Mouse (Mus musculus) heart, embryonic 13.5 days (tissue): ENCODE measurements around the gene Acly. TPM values are rescaled to one million over a fixed set of nuclear protein-coding genes. Genes with fewer than 3 reads are reported as not detected.

Experiments used
- ATAC-seq: fragments of 200-750 bp; cut with Nextera tagmentation; 2 replicates; pipeline ENCODE4 v1.8.0; 2017; ENCODE audit warnings: moderate TSS enrichment; ENCODE audit not compliant: insufficient number of reproducible peaks, low FRiP score, low TSS enrichment; ENCODE audit errors: extremely low read depth
- H3K27ac ChIP-seq: fragments of 300-500 bp; sonication (generic); replicated peaks from 2 replicates; pipeline ENCODE4 v1.5.1; 2015; ENCODE audit warnings: moderate library complexity, mild to moderate bottlenecking, inconsistent platforms
- H3K27me3 ChIP-seq: fragments of 300-500 bp; sonication (generic); replicated peaks from 2 replicates; pipeline ENCODE4 v1.6.1; 2015; ENCODE audit warnings: mild to moderate bottlenecking, inconsistent platforms
- H3K36me3 ChIP-seq: fragments of 300-500 bp; sonication (generic); 2 replicates; pipeline ENCODE4 v1.6.1; 2015; ENCODE audit warnings: mild to moderate bottlenecking, inconsistent platforms
- H3K4me1 ChIP-seq: fragments of 300-500 bp; sonication (generic); 2 replicates; pipeline ENCODE4 v1.6.1; 2015; ENCODE audit warnings: inconsistent platforms
- H3K4me2 ChIP-seq: fragments of 300-500 bp; sonication (generic); 2 replicates; pipeline ENCODE4 v1.6.1; 2015; ENCODE audit warnings: inconsistent platforms, mild to moderate bottlenecking, moderate library complexity
- H3K4me3 ChIP-seq: fragments of 300-500 bp; sonication (generic); 2 replicates; pipeline ENCODE4 v1.5.1; 2015; ENCODE audit warnings: moderate library complexity, mild to moderate bottlenecking, inconsistent platforms
- H3K9ac ChIP-seq: fragments of 300-500 bp; sonication (generic); 2 replicates; pipeline ENCODE4 v1.6.1; 2015; ENCODE audit warnings: inconsistent platforms, mild to moderate bottlenecking, moderate library complexity
- H3K9me3 ChIP-seq: fragments of 300-500 bp; sonication (generic); 2 replicates; pipeline ENCODE4 v1.6.1; 2016; ENCODE audit warnings: inconsistent platforms
- WGBS: fragments of 180-500 bp; shearing (Covaris S2); methylation state at CpG from one replicate; pipeline ENCODE4 v1.1.7; 2015; ENCODE audit warnings: mixed read lengths; 5-methylcytosine and 5-hydroxymethylcytosine counted together
- polyA plus RNA-seq: library from polyadenylated mRNA; unstranded; fragments of >200 nt; fragmentation: Nextera tagmentation; extraction: Ambion mirVana; gene quantifications from 2 replicates; pipeline ENCODE4 v1.2.1, GENCODE M21; 2015

The Acly gene
- polyA plus RNA-seq = 67.8 and 69.7 TPM in 2 replicates

GRCm38 (mm10) chr11:100527458-100528374 is at the start of gene Acly:
TSS of gene Acly (minus strand) at chr11:100528000.
- no peaks in the 10 kb centered on the region for H3K9me3 ChIP-seq
- H3K4me2 ChIP-seq = peak within 1 kb of the TSS; percentile 91
- peak; percentile 99 for ATAC-seq
- peak within 1 kb of the TSS; percentile 91 for H3K9ac ChIP-seq
- H3K4me1 ChIP-seq = peaks cover 34% of the 10 kb centered on the region
- peaks cover 12% of the 10 kb centered on the region for H3K36me3 ChIP-seq
- peak within 1 kb of the TSS; percentile 86 for H3K27ac ChIP-seq
- H3K4me3 ChIP-seq = peak within 1 kb of the TSS; percentile 79
- WGBS = under 1% methylated on average over 54 of the region's 54 CpGs
- no peaks in the 10 kb centered on the region for H3K27me3 ChIP-seq

- WGBS = 63% methylated on average over 21 of the region's 21 CpGs
- H3K4me2 ChIP-seq = peak overlapping the region; percentile 76; the same call in 1 of the 2 replicates
- ATAC-seq = no peak
- peaks cover 19% of the 10 kb centered on the region for H3K4me1 ChIP-seq
- no peak overlapping the region for H3K9ac ChIP-seq
- no peaks in the 10 kb centered on the region for H3K9me3 ChIP-seq
- peaks cover 16% of the 10 kb centered on the region; the same call in 1 of the 2 replicates for H3K27me3 ChIP-seq
- H3K4me3 ChIP-seq = no peak overlapping the region
- no peak overlapping the region for H3K27ac ChIP-seq
- peaks cover 34% of the 10 kb centered on the region for H3K36me3 ChIP-seq
Observed at GRCm38 (mm10) chr11:100576256-100576655, 48.5 kb upstream of the Acly start.

- ATAC-seq = no peak
- peak overlapping the region; percentile 71 for H3K4me3 ChIP-seq
- peaks cover 26% of the 10 kb centered on the region for H3K4me1 ChIP-seq
- H3K9me3 ChIP-seq = no peaks in the 10 kb centered on the region
- H3K27ac ChIP-seq = peak overlapping the region; percentile 59; the same call in 1 of the 2 replicates
- peaks cover 26% of the 10 kb centered on the region for H3K36me3 ChIP-seq
- peak overlapping the region; percentile 85 for H3K9ac ChIP-seq
- WGBS = 45% methylated on average over 2 of the region's 2 CpGs
- peaks cover 22% of the 10 kb centered on the region; the same call in 1 of the 2 replicates for H3K27me3 ChIP-seq
- H3K4me2 ChIP-seq = peak overlapping the region; percentile 76
Observed at GRCm38 (mm10) chr11:100575484-100575855, 47.7 kb upstream of the Acly start.

GRCm38 (mm10) chr11:100574708-100575483 is 47.1 kb upstream of the Acly start, which contains the start of gene Cnp:
TSS of gene Cnp (plus strand) at chr11:100574904.
- Histone ChIP-seq H3K4me2 (peak within 1 kb of the TSS; percentile 76), H3K9me3 (no peaks in the 10 kb centered on the region), H3K27me3 (peaks cover 22% of the 10 kb centered on the region; the same call in 1 of the 2 replicates), H3K27ac (peak within 1 kb of the TSS; percentile 59), H3K4me3 (peak within 1 kb of the TSS; percentile 71), H3K9ac (peak within 1 kb of the TSS; percentile 85), H3K4me1 (peaks cover 26% of the 10 kb centered on the region), H3K36me3 (peaks cover 20% of the 10 kb centered on the region)
- 2% methylated on average over 47 of the region's 47 CpGs for WGBS
- ATAC-seq = peak; percentile 38; the same call in 1 of the 2 replicates

GRCm38 (mm10) chr11:100574188-100574587 is 46.4 kb upstream of the Acly start:
- Histone ChIP-seq H3K27ac (no peak overlapping the region), H3K9ac (no peak overlapping the region)
- 75% methylated on average over 3 of the region's 3 CpGs for WGBS

GRCm38 (mm10) chr11:100571202-100571567 is 43.4 kb upstream of the Acly start:
- H3K4me1 ChIP-seq = peaks cover 23% of the 10 kb centered on the region
- 6% methylated on average over 16 of the region's 16 CpGs for WGBS
- H3K9ac ChIP-seq = peak overlapping the region; percentile 67
- peak overlapping the region; percentile 36 for H3K4me3 ChIP-seq
- H3K36me3 ChIP-seq = no peaks in the 10 kb centered on the region
- no peak overlapping the region for H3K27ac ChIP-seq
- H3K9me3 ChIP-seq = no peaks in the 10 kb centered on the region
- H3K27me3 ChIP-seq = peaks cover 27% of the 10 kb centered on the region; the same call in 1 of the 2 replicates
- peak overlapping the region; percentile 66 for H3K4me2 ChIP-seq
- ATAC-seq = no peak

More at GRCm38 (mm10) chr11:100574188-100574587, 46.4 kb upstream of the Acly start:
- Histone ChIP-seq H3K9me3 (no peaks in the 10 kb centered on the region), H3K36me3 (peaks cover 13% of the 10 kb centered on the region), H3K4me2 (peak overlapping the region; percentile 76), H3K4me3 (peak overlapping the region; percentile 71), H3K4me1 (peaks cover 26% of the 10 kb centered on the region), H3K27me3 (peaks cover 22% of the 10 kb centered on the region; the same call in 1 of the 2 replicates)
- ATAC-seq = no peak

- Histone ChIP-seq H3K27me3 (peaks cover 27% of the 10 kb centered on the region; the same call in 1 of the 2 replicates), H3K4me2 (peak overlapping the region; percentile 66), H3K27ac (no peak overlapping the region), H3K4me3 (peak overlapping the region; percentile 36), H3K9ac (peak overlapping the region; percentile 67), H3K36me3 (no peaks in the 10 kb centered on the region), H3K4me1 (peaks cover 17% of the 10 kb centered on the region), H3K9me3 (no peaks in the 10 kb centered on the region)
- ATAC-seq = no peak
- WGBS = 10% methylated on average over 8 of the region's 8 CpGs
Observed at GRCm38 (mm10) chr11:100570430-100571201, 42.8 kb upstream of the Acly start.

GRCm38 (mm10) chr11:100569789-100570188 is 42.0 kb upstream of the Acly start:
- no peak for ATAC-seq
- no peak overlapping the region for H3K9ac ChIP-seq
- H3K27me3 ChIP-seq = peaks cover 27% of the 10 kb centered on the region; the same call in 1 of the 2 replicates
- 63% methylated on average over 9 of the region's 9 CpGs for WGBS
- no peak overlapping the region for H3K27ac ChIP-seq
- peaks cover 12% of the 10 kb centered on the region for H3K4me1 ChIP-seq
- H3K36me3 ChIP-seq = no peaks in the 10 kb centered on the region
- no peak overlapping the region for H3K4me2 ChIP-seq
- H3K9me3 ChIP-seq = no peaks in the 10 kb centered on the region
- no peak overlapping the region for H3K4me3 ChIP-seq

- H3K27ac ChIP-seq = no peak overlapping the region
- WGBS = 73% methylated on average over 8 of the region's 8 CpGs
- H3K9ac ChIP-seq = no peak overlapping the region
- H3K9me3 ChIP-seq = no peaks in the 10 kb centered on the region
- no peak for ATAC-seq
- H3K4me1 ChIP-seq = peaks cover 12% of the 10 kb centered on the region
- H3K36me3 ChIP-seq = no peaks in the 10 kb centered on the region
- H3K27me3 ChIP-seq = peaks cover 27% of the 10 kb centered on the region; the same call in 1 of the 2 replicates
- no peak overlapping the region for H3K4me3 ChIP-seq
- no peak overlapping the region for H3K4me2 ChIP-seq
Observed at GRCm38 (mm10) chr11:100568692-100569091, 40.9 kb upstream of the Acly start.

- Histone ChIP-seq H3K27me3 (peaks cover 27% of the 10 kb centered on the region; the same call in 1 of the 2 replicates), H3K27ac (no peak overlapping the region), H3K9me3 (no peaks in the 10 kb centered on the region), H3K4me3 (no peak overlapping the region), H3K9ac (no peak overlapping the region), H3K4me2 (no peak overlapping the region), H3K36me3 (no peaks in the 10 kb centered on the region), H3K4me1 (peaks cover 12% of the 10 kb centered on the region)
- ATAC-seq = no peak
- 67% methylated on average over 9 of the region's 9 CpGs for WGBS
Observed at GRCm38 (mm10) chr11:100567815-100568245, 40.0 kb upstream of the Acly start.
